Mouse (Mus musculus) small intestine, adult 2 months (tissue): ENCODE results near the gene Llcfc1.

Experiments
- CTCF ChIP-seq: fragments of 200-500 bp; IDR thresholded peaks from 2 replicates; pipeline ENCODE4 v1.5.1; 2012; ENCODE audit warnings: low read depth, mild to moderate bottlenecking, control low read depth, inconsistent platforms, low read length, moderate library complexity, mixed read lengths; ENCODE audit not compliant: insufficient replicate concordance, insufficient read length; ENCODE audit errors: extremely low read depth
- POLR2A ChIP-seq: fragments of 200-500 bp; IDR thresholded peaks from 2 replicates; pipeline ENCODE4 v1.6.1; 2012; ENCODE audit warnings: low read depth, mild to moderate bottlenecking, control low read depth, inconsistent platforms, low read length, moderate library complexity

GRCm38 (mm10) chr6:41734719-41735470 lies 50.7 kb downstream of the Llcfc1 start:
- no peak for TF ChIP-seq CTCF
- TF ChIP-seq POLR2A = no peak
